Mouse (Mus musculus): Measurements from ENCODE around the gene Hpca. TPM values are rescaled to one million over a fixed set of nuclear protein-coding genes. Genes with fewer than 3 reads are reported as not detected.

Hpca gene
- total and polyA plus RNA-seq, 2 experiments from 2014 or later: 202 to 270 TPM

DNA sequence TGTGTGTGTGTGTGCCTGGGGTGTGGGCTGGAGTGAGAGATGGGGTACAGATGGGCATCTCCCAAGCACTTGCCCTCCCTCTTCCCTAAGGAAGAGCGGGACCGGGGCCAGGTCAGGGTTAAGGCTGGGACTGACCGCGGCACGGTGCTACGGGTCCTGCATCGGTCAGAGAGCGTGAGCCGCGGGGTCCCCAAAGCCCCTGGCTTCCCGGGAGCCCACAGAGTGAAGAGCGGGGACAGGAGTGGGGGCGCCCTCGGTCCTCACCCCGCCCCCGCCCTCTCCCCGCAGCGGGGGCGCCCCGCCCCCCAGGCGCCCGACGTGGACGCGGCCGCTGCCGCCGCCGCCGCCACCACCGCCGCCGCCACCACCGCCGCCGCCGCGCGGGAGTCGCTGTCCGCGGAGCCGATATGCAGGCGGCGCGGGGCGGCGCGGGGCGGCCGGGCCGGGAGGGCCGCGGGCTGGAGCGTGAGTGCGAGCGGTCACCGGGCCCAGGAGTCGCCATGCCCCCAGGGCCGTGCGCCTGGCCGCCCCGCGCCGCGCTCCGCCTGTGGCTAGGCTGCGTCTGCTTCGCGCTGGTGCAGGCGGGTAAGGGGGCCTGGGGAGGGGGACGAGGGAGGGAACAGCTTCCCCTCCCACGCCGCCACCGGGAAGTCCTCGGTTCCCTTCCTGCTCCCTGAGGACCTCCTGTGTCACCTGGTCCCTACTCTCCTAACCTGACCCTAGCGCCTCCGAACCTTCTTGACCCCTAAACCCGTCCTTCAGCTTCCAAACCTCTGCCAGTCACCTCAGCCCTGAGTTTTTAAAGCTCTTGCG, 14.9 kb upstream of the Hpca start, which contains the start of gene Fndc5:
Gene Fndc5 (plus strand): TSS at position 421 of the 813 bp plus-strand sequence.
- H3K9me3 ChIP-seq (ENCODE audit: low read length): no peaks in the 10 kb centered on the region
- DNase-seq (ENCODE audit: low spot score) (peak; percentile 53), ATAC-seq (peak; percentile 55)
- no peaks in the 10 kb centered on the region for H3K36me3 ChIP-seq (ENCODE audit: insufficient read depth, low read length)
- H3K4me3 ChIP-seq (ENCODE audit: low read length): peak within 1 kb of the TSS; percentile 63
- no peaks in the 10 kb centered on the region for H3K27me3 ChIP-seq (ENCODE audit: insufficient read depth, low read length)
- H3K4me1 ChIP-seq (ENCODE audit: insufficient read depth, low read length): peaks cover 10% of the 10 kb centered on the region; the same call in 1 of the 2 replicates
- H3K9ac ChIP-seq (replicated peaks; ENCODE audit: low read length): peak within 1 kb of the TSS; percentile 77
- TF ChIP-seq CTCF (IDR thresholded peaks at IDR 0.05; ENCODE audit: low read depth): no peak
- WGBS: 2% methylated on average over 46 of the region's 80 CpGs
- H3K27ac ChIP-seq: no peak within 1 kb of the TSS
- peak within 1 kb of the TSS; percentile 88 for H3K4me2 ChIP-seq (ENCODE audit: low read depth, low read length)

GRCm38 (mm10) chr4:129136189-129136578, 14.3 kb upstream of the Hpca start:
- TF ChIP-seq CTCF (IDR thresholded peaks at IDR 0.05; ENCODE audit: low read depth): no peak
- Histone ChIP-seq H3K4me1 (ENCODE audit: insufficient read depth, low read length) (peaks cover 5% of the 10 kb centered on the region; the same call in 1 of the 2 replicates), H3K27ac (no peak overlapping the region), H3K4me3 (ENCODE audit: low read length) (peak overlapping the region; percentile 63), H3K36me3 (ENCODE audit: insufficient read depth, low read length) (no peaks in the 10 kb centered on the region), H3K4me2 (ENCODE audit: low read depth, low read length) (peak overlapping the region; percentile 88), H3K27me3 (ENCODE audit: insufficient read depth, low read length) (no peaks in the 10 kb centered on the region), H3K9me3 (ENCODE audit: low read length) (no peaks in the 10 kb centered on the region), H3K9ac (replicated peaks; ENCODE audit: low read length) (peak overlapping the region; percentile 77)
- WGBS: 35% methylated on average over 9 of the region's 9 CpGs
- ATAC-seq (no peak), DNase-seq (ENCODE audit: low spot score) (no peak)

DNA sequence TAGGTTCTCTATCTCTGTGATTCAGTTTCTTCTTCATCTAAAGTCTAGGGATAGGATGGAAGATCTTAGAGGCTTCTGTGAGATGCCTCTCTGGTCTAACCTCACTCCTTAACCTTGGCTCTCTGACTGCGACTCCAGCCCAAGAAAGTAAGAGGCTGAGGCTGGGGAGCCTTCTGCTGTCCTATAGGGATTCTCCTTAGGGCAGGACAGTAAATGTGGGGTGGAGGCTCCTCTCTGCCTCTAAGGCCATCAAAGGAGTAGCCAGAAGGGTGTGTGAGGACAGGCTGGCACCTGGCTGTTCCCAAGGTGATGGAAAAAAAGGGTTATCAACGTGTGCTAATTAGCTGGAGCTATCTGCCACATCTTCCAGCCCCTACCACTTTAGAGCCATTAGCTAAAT, 13.8 kb upstream of the Hpca start:
- peaks cover 4% of the 10 kb centered on the region; the same call in 1 of the 2 replicates for H3K4me1 ChIP-seq (ENCODE audit: insufficient read depth, low read length)
- no peak for TF ChIP-seq CTCF (IDR thresholded peaks at IDR 0.05; ENCODE audit: low read depth)
- no peaks in the 10 kb centered on the region for H3K36me3 ChIP-seq (ENCODE audit: insufficient read depth, low read length)
- no peaks in the 10 kb centered on the region for H3K9me3 ChIP-seq (ENCODE audit: low read length)
- H3K27me3 ChIP-seq (ENCODE audit: insufficient read depth, low read length): no peaks in the 10 kb centered on the region
- no peak overlapping the region for H3K27ac ChIP-seq
- H3K4me2 ChIP-seq (ENCODE audit: low read depth, low read length): no peak overlapping the region
- no peak overlapping the region for H3K4me3 ChIP-seq (ENCODE audit: low read length)
- H3K9ac ChIP-seq (replicated peaks; ENCODE audit: low read length): no peak overlapping the region
- ATAC-seq: no peak
- DNase-seq (ENCODE audit: low spot score): no peak
- 67% methylated on average over 2 of the region's 2 CpGs for WGBS

- peak; percentile 92 for TF ChIP-seq CTCF (IDR thresholded peaks at IDR 0.05; ENCODE audit: low read depth)
- peak overlapping the region; percentile 35 for H3K4me2 ChIP-seq (ENCODE audit: low read depth, low read length)
- peak; percentile 34; the same call in 1 of the 2 replicates for ATAC-seq
- no peak overlapping the region for H3K4me3 ChIP-seq (ENCODE audit: low read length)
- no peaks in the 10 kb centered on the region for H3K36me3 ChIP-seq (ENCODE audit: insufficient read depth, low read length)
- 12% methylated on average over 15 of the region's 15 CpGs for WGBS
- H3K4me1 ChIP-seq (ENCODE audit: insufficient read depth, low read length): peaks cover 8% of the 10 kb centered on the region
- no peak overlapping the region for H3K27ac ChIP-seq
- no peaks in the 10 kb centered on the region for H3K27me3 ChIP-seq (ENCODE audit: insufficient read depth, low read length)
- 0 out of 2 replicates have a peak overlapping the region, but pooled peaks have one; percentile 18 for H3K9ac ChIP-seq (replicated peaks; ENCODE audit: low read length)
- DNase-seq (ENCODE audit: low spot score): peak; percentile 84
- H3K9me3 ChIP-seq (ENCODE audit: low read length): no peaks in the 10 kb centered on the region
Measured at GRCm38 (mm10) chr4:129134799-129135585, 13.2 kb upstream of the Hpca start.

DNA sequence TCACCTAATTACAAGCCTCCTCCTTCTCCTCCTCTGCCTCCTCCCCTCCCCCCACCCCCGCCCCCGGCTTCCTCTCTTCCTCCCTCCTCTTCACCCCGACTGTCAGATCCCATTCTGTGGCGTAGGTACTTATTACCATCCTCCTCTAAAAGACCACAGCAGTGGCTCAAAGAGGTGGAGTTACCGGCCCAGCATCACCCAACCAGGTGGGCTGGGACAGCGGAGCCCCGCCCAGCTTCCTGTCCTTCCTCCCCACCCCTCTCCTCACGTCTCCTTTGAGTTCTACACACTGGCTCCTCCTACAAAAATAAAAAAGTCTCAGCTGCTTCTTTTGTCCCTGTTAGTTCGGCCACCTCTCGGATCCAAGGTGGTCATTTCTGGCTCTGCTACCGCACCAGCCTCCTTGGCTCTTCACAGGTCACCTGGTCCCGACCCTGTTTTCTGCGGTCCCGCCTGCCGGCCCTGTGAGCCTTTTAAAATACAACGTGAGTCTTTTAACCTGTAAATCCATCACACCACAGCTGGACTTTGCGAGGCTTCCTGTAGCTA, 9.0 kb upstream of the Hpca start:
- Histone ChIP-seq H3K27me3 (ENCODE audit: insufficient read depth, low read length) (no peaks in the 10 kb centered on the region), H3K4me1 (ENCODE audit: insufficient read depth, low read length) (peaks cover 23% of the 10 kb centered on the region), H3K9ac (replicated peaks; ENCODE audit: low read length) (no peak overlapping the region), H3K4me3 (ENCODE audit: low read length) (no peak overlapping the region), H3K36me3 (ENCODE audit: insufficient read depth, low read length) (no peaks in the 10 kb centered on the region), H3K4me2 (ENCODE audit: low read depth, low read length) (peak overlapping the region; percentile 10), H3K9me3 (ENCODE audit: low read length) (no peaks in the 10 kb centered on the region), H3K27ac (0 out of 2 replicates have a peak overlapping the region, but pooled peaks have one; percentile 45)
- TF ChIP-seq CTCF (IDR thresholded peaks at IDR 0.05; ENCODE audit: low read depth): no peak
- DNase-seq (ENCODE audit: low spot score) (no peak), ATAC-seq (peak; percentile 54)
- 13% methylated on average over 17 of the region's 17 CpGs for WGBS

DNA sequence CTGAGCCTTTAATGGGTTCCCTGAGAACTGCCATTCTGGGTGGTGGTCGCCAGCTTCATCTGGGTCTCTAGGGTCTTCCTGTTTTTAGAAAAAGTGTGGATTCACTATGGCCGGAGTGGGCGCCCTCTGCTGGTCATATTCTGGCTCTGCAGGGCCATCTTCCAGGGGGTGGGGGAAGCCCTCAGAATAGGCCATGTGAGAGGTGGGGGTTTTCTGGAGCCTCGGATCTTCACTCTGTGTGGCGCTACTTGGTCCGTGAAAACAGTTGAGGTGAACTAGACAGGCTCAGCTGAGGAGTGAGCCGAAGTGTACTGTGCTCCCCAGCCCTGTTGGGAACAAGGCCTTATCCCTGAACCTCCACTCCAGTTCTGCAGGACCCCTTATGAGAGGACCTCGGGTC, 8.3 kb upstream of the Hpca start:
- no peaks in the 10 kb centered on the region for H3K9me3 ChIP-seq (ENCODE audit: low read length)
- H3K4me2 ChIP-seq (ENCODE audit: low read depth, low read length): peak overlapping the region; percentile 10
- DNase-seq (ENCODE audit: low spot score) (peak; percentile 84), ATAC-seq (peak; percentile 59; the same call in 1 of the 2 replicates)
- H3K4me1 ChIP-seq (ENCODE audit: insufficient read depth, low read length): peaks cover 29% of the 10 kb centered on the region
- H3K9ac ChIP-seq (replicated peaks; ENCODE audit: low read length): 0 out of 2 replicates have a peak overlapping the region, but pooled peaks have one; percentile 24
- no peaks in the 10 kb centered on the region for H3K27me3 ChIP-seq (ENCODE audit: insufficient read depth, low read length)
- H3K27ac ChIP-seq: peak overlapping the region; percentile 45; the same call in 1 of the 2 replicates
- WGBS: 4% methylated on average over 8 of the region's 8 CpGs
- no peaks in the 10 kb centered on the region for H3K36me3 ChIP-seq (ENCODE audit: insufficient read depth, low read length)
- peak; percentile 90 for TF ChIP-seq CTCF (IDR thresholded peaks at IDR 0.05; ENCODE audit: low read depth)
- no peak overlapping the region for H3K4me3 ChIP-seq (ENCODE audit: low read length)

All from hindbrain, postnatal 0 days (tissue).